22 mouse cellular contexts compared by ENCODE assay signal in the genomic region with DNA sequence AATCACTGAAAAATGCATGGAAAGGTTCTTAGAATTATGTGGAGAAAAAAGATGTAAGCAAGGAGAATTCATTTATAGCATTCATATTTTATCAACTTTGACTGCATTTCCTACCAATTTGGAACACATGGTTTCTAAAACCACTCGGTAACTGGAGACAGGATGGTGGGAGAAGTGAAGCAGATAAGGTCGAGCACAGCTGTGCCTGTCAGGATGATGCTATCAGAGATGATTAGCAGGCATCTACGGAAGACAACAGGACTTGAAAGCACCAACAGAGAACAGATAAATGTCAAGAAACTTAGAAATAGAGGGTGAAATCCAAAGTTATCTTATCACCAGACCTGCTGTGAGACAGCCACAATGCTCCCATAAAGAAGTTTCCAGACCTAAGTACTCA.
DNase-seq lines count a peak whose midpoint lies in the region; TF ChIP-seq lines count a peak whose summit lies in the region.
"Had no signal": no experiment of that assay in that cellular context is flagged by ENCODE, and none has a peak within 500 bp of the region (broad histone marks: within the 10 kb centered on the region; RNA-seq: fewer than 3 reads in every experiment).

No protein-coding gene starts in this region.

- H3K79me2 ChIP-seq in C2C12 (ENCODE audit: control insufficient read depth, insufficient read depth), result no peaks in the 10 kb centered on the region
- H3K79me2 ChIP-seq in myocyte (ENCODE audit: control insufficient read depth, insufficient read depth), result no peaks in the 10 kb centered on the region

- peak overlapping the region; percentile 58 for H3K4me2 ChIP-seq in myocyte (ENCODE audit: low read depth)

- H3K79me3 ChIP-seq in C2C12 (ENCODE audit: low read depth), result no peaks in the 10 kb centered on the region

- no peak overlapping the region for H3K4me3 ChIP-seq in C2C12 (ENCODE audit: insufficient read depth, poor library complexity, severe bottlenecking)
- H3K4me3 ChIP-seq in myocyte, result no peak overlapping the region
- H3K4me3 ChIP-seq in gastrocnemius, adult 2 months, result no peak overlapping the region

- no peak overlapping the region for H3K27ac ChIP-seq in gastrocnemius, adult 2 months

- no peaks in the 10 kb centered on the region for H3K36me3 ChIP-seq in C2C12 (ENCODE audit: control insufficient read depth, insufficient read depth)
- no peaks in the 10 kb centered on the region for H3K36me3 ChIP-seq in myocyte (ENCODE audit: control insufficient read depth, insufficient read depth)
- H3K36me3 ChIP-seq: G1E had no signal

- no peak for TF ChIP-seq POLR2A in myocyte (IDR thresholded peaks at IDR 0.05; ENCODE audit: insufficient read length, low read depth)

- H3ac ChIP-seq in C2C12 (ENCODE audit: control insufficient read depth, insufficient read length, low read depth) (no peak overlapping the region), myocyte (ENCODE audit: control insufficient read depth, insufficient read length) (no peak overlapping the region)

- DNase-seq in Muller cell, postnatal 12 days (ENCODE audit: inconsistent ontology term), result peak; percentile 23
- no peak for DNase-seq in gastrocnemius, adult 2 months
- no peak for DNase-seq in c-Kit-positive CD71-positive TER-119-positive erythroid progenitor cells, embryonic 14.5 days (ENCODE audit: low spot score)
- no peak for DNase-seq in yolk sac, embryonic 10.5 days (ENCODE audit: low spot score)
- DNase-seq: adrenal gland, adult 2 months; adrenal gland, adult 8-10 months; adrenal gland, postnatal 10 days; adrenal gland, postnatal 14 days; adrenal gland, postnatal 25 days; adrenal gland, postnatal 36 days; B cell, adult 2 months; cerebellum, adult 11 months; cerebellum, adult 11-12 months; cerebellum, adult 18-20 months; cerebellum, adult 2 months; cerebellum, adult 8-10 months; cerebellum, adult 9-10 months had no signal

- TF ChIP-seq CTCF in C2C12 (IDR thresholded peaks at IDR 0.05; ENCODE audit: control insufficient read depth, insufficient read depth, insufficient read length), result no peak
- TF ChIP-seq CTCF in gastrocnemius, adult 2 months (IDR thresholded peaks at IDR 0.05), result no peak

- no peaks in the 10 kb centered on the region for H3K27me3 ChIP-seq in C2C12 (ENCODE audit: control insufficient read depth, insufficient read depth, insufficient read length)
- H3K27me3 ChIP-seq in myocyte (ENCODE audit: control insufficient read depth, insufficient read depth, insufficient read length), result no peaks in the 10 kb centered on the region
- H3K27me3 ChIP-seq: CH12.LX, Patski had no signal

- intact Hi-C loops in gastrocnemius, adult 2 months (cut with DNase I), result no loop called here

TF ChIP-seq in C2C12, 6 proteins besides CTCF, POLR2A, EP300 and RAD21:
- no peak for TF ChIP-seq FOSL1 (IDR thresholded peaks at IDR 0.05; ENCODE audit: insufficient read depth, low read length, poor library complexity, severe bottlenecking)
- TF ChIP-seq CEBPB (IDR thresholded peaks at IDR 0.05; ENCODE audit: low read depth), result no peak
- no peak for TF ChIP-seq USF1 (IDR thresholded peaks at IDR 0.05; ENCODE audit: low read depth)
- no peak for TF ChIP-seq MYOG (IDR thresholded peaks at IDR 0.05; ENCODE audit: control insufficient read depth, extremely low read depth, insufficient read length)
- peak; percentile 92 for TF ChIP-seq MYOD1 (IDR thresholded peaks at IDR 0.05; ENCODE audit: control insufficient read depth, insufficient read length, low read depth)
- TF ChIP-seq MAX (IDR thresholded peaks at IDR 0.05), result no peak

TF ChIP-seq in myocyte, 11 proteins besides CTCF, POLR2A, EP300 and RAD21:
- TF ChIP-seq MYOD1 (IDR thresholded peaks at IDR 0.05; ENCODE audit: control insufficient read depth in 1 of 3, insufficient read length in 2 of 3, low read depth in 2 of 3) (peak in 2 of 3 experiments; percentile 92 to 93), MYOG (IDR thresholded peaks at IDR 0.05; ENCODE audit: control insufficient read depth in 1 of 3, insufficient read depth in 1 of 3, insufficient read length in 2 of 3, low read depth in 2 of 3) (peak in 1 of 3 experiments; percentile 56), REST (IDR thresholded peaks at IDR 0.05; ENCODE audit: insufficient read depth, insufficient read length) (no peak), USF1 (IDR thresholded peaks at IDR 0.05; ENCODE audit: low read depth) (peak; percentile 3), MAX (IDR thresholded peaks at IDR 0.05; ENCODE audit: low read depth) (no peak), SRF (IDR thresholded peaks at IDR 0.05; ENCODE audit: control insufficient read depth, insufficient read length, low read depth) (no peak), CEBPB (IDR thresholded peaks at IDR 0.05; ENCODE audit: insufficient read depth, poor library complexity, severe bottlenecking) (no peak), TCF12 (IDR thresholded peaks at IDR 0.05; ENCODE audit: insufficient read depth, poor library complexity, severe bottlenecking) (peak; percentile 40), E2F4 (IDR thresholded peaks at IDR 0.05; ENCODE audit: insufficient read depth) (no peak), TCF3 (IDR thresholded peaks at IDR 0.05; ENCODE audit: insufficient read length, low read depth) (peak; percentile 44), POLR2AphosphoS2 (IDR thresholded peaks at IDR 0.05; ENCODE audit: insufficient read length, low read depth) (no peak)
